Mouse (Mus musculus) testis, postnatal 14 days (tissue): ENCODE results near the gene 2010111I01Rik.
"Not testable (repeated sequence)": the region's sequence is repeated elsewhere in the genome, so short reads cannot be mapped to it uniquely, and the experiment has no call there.

Experiments
- DNase-seq: peaks from one replicate; pipeline ENCODE4 v3.0.0; 2021; ENCODE audit warnings: low spot score

2010111I01Rik gene

DNA sequence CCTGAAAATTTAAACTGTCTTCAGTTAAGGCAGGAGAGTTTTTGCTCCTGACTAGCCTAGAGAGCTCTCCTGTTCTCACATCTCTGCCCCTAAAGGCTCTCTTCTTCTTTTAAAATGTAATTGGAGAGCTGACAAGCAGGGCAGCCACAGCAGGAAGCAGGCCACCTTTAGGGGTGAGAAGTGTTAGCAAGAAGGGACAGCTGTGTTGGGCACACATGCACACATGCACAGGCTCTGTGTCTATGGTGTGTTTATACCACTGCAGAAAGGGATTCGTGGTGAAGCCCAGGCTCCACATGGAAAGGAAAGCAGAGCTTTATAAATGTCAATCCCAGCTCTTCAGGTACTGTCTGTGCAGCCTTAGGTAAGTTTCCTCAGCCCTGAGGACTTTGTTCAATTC, 241.7 kb downstream of the 2010111I01Rik start:
- no peak for DNase-seq

DNA sequence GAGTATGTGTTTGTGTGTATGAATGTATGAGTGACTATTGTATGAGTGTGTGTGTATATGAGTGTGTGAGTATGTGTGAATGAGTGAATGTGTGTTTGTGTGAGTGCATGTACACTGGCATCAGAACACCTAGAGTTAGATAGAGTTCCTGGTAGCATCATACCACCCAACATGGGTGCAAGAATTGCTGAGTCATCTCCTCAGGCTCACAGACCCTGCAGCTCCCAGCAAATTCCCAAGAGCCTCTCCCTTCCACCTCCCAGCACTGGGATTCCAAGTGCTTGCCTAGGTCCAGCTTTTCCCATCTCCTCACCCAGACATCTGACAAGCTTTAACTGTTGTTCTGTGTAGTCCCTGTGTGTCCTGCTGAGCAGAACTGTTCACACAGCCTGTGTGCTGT, 251.8 kb downstream of the 2010111I01Rik start:
- DNase-seq: no peak

DNA sequence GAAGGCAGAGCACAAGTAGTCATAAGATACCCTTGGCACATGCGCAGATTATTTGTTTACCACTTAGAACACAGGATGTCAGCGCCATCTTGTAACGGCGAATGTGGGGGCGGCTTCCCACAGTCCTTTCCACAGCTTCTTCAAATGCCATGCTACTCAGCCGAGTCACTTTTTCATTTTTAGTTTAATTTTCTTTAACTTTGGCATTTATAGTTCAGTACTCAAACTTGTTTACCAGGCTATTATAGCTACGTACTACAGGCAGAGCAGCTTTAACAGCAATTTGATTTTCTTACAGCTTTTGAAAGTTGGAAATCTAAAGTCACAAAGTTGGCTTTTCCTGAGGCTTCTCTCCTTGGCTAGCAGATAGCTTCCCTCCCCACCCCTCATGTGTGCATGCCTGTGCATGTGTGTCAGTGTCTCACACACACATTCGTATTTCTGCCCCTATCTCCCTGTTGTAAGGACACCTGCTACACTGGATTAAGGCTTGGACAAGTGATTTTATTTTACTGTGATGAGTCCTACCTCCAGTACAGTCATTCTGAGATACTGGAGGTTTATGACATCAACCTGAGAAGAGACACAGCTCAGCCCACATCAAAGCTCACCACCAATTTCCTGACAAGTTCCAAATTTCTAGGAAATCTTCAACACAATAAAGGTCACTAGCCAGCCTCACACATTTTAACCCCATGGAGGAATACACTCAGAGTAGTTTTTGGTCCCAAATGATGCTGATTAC, 258.5 kb downstream of the 2010111I01Rik start:
- no peak for DNase-seq

DNA sequence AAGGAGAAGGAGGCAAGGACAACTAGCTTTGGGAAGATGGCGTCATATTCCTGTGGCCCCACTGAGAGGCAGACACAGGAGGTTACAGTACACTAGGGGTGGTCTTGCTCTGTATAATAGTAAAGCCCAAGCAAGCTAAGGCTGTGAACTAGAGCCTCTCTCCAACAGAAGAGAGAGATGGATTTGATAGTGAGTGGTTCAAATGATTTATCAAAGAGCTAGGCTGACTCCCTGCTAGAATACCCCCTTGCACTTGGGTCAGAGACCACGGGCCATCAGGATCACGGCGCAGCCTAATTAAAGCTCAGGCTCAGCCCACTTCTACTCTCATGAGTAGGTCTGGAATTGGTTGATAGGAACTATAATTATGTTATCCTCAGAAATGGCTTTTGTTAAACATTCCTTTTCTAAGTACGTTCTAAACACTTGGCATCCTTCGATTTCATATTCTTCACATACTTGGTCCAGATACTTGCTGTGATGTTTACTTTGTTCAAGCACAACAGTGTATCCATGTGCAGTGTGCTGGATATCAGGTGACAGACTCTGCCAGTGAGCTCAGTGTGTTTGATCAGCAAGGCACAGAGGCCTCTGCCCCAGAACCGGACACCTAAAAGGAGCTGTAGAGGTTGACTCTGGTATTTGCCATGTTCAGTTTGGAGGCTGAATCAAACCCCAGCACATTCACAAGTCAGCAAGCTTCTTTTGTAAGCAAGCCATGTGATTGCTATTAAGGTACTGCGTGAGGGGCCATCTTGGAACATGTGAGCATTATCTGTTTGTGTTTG, 261.3 kb downstream of the 2010111I01Rik start:
- DNase-seq: no peak

DNA sequence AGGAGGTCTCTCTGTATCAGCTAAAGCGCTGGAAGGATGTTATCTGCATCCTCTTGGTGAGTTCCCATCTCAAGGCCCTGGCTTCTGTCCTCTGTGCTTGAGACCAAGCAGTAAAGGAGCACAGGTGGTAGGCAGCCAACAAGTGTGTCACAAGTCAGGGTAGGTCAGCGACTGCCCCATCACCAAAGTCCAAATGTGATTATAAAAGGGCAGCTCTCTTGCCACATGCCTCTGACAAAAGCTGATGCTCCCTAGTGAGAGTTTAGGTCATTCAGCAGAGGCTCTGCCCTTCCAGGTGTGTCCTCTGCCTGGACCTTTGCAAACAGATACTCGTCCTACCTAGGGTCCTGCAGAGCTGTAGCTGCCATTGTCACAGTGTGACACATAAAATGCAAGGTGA, 263.1 kb downstream of the 2010111I01Rik start:
- no peak for DNase-seq

DNA sequence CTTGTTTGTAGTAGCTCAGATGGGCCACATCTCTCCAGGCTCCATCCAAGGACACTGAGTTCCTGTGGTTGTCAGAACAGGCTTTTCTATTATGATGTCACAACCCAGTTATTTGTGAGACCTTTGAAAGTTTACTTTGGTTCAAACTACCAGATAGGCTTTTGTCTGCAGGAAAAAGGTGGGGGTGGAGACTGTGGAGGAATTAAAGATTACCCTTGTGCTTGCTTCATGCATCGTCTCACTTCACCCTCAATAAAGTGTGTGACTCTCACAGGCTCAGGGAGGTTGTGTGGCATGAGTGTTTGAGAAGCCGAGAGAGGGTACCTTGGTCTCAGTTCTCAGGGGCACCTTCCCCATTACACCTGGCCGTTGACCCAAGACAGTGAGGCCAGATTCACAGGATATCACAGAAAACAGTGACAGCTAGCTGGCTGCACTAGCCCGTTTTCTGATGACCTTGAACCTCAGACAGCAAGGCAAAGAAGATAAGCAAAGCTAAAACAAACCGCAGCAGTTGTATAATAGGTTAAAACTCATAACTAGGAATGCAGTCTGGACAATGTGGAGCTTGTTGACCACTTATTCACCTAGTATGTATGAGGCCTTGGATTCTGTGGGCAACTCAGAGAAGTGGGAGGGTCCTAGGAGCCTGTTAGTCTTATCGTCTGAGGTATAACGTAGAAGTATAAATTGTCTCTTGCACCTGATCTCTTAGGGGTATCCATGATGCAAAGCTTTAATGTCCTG, 266.4 kb downstream of the 2010111I01Rik start:
- DNase-seq: no peak

- DNase-seq: no peak
Observed at GRCm38 (mm10) chr13:63231702-63232070, 267.0 kb downstream of the 2010111I01Rik start.

DNA sequence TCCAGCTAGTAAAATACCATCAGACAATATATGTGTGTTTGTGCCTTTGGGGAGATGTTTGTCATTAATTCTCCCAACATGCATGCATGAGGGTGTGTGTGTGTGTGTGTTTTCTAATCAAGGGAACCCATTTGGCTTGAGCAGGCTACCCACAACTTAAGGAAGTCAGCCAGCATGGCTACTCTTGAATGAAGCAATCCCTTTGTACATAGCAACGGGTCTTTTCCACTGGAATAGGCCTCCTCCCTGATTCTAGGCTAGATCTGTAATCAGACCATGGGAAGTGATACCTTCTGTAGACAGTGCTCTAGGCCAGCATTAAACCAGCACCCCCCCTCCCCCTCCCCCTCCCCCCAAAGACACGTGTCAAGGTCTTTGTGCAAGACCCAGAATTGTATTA, 267.9 kb downstream of the 2010111I01Rik start:
- DNase-seq: no peak

- not testable (repeated sequence) for DNase-seq
Observed at GRCm38 (mm10) chr13:63234520-63234919, 269.8 kb downstream of the 2010111I01Rik start.

DNA sequence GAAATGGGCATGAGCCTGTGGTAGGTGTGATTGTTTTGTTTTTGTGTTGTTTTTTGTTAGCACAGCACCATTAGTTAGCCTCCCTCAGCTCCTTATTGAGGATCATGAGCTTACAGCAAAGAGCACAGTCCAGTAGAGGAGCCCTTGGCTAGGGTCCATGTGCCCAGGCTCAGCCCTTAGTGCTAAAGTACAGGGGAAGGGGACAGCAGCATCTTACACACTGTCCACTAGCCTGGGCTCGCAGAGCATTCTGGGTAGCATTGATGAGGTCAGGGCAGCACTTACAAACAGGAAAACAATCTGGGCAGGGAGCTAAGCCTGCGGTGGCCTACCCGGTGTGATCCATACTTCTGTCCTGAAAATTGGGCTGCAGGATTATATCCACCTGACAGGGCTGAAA, 270.9 kb downstream of the 2010111I01Rik start:
- DNase-seq: no peak

DNA sequence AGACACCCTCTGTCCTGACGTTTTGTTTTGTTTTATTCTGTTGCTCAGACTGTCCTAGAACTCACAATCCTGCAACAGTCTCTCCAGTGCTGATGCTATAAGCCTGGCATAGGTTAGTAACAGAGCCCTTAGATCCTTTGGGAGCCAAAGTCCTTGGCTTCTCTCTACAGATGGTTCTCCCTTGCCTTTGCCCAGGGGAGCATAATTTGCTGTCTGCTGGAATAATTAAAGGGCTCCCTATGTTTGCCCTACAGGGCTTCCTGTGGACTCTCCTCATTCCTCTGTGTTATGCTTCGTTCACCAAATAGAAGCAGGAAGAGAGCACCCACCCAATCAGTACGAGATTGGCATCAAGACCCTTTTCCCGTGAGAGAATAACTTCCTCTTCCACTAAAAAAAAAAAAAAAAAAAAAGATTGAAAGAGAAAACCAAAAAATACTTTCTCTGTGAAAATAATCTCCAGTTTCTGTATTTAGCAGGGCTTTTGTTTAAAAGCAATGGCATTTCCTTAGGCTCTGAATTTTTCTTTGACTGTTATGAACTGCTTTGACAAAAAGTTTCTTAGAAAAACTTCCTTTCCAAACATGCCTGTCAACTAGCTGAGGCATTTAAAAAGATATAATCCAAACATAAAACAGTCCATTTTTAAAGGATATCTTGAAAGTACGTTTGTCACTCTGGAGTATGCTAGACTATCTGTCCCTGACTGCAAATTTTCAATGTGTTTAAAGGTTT, 271.6 kb downstream of the 2010111I01Rik start:
- DNase-seq: no peak

- no peak for DNase-seq
Observed at GRCm38 (mm10) chr13:63238045-63238444, 273.4 kb downstream of the 2010111I01Rik start.

DNA sequence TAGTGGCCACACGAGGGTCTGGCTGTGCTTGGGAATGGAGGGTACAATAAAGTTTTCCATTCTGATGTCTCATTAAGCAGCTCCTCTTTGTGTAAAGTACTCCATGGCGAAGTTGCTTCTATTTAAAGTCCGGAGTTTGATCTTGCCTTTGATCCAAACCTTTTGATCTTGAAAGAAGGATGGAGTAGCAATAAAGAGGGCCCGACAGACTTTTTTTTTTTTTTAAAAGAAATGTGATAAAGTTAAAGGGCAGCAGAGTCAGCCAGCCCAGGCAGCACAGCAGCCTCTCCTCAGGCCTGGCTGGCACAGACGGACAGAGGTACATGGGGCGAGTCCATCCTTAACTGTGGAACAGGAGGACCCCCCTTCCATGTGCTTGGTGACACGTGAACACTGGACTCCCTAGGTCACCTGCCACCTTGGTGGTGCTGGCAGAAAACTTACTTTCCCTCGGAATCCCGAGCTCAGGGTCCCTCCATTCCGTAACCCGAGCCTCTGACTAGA, 274.7 kb downstream of the 2010111I01Rik start:
- DNase-seq: no peak

GRCm38 (mm10) chr13:63239877-63240671, 275.4 kb downstream of the 2010111I01Rik start:
- DNase-seq: peak; percentile 71

GRCm38 (mm10) chr13:63240835-63241234, 276.1 kb downstream of the 2010111I01Rik start:
- no peak for DNase-seq

DNA sequence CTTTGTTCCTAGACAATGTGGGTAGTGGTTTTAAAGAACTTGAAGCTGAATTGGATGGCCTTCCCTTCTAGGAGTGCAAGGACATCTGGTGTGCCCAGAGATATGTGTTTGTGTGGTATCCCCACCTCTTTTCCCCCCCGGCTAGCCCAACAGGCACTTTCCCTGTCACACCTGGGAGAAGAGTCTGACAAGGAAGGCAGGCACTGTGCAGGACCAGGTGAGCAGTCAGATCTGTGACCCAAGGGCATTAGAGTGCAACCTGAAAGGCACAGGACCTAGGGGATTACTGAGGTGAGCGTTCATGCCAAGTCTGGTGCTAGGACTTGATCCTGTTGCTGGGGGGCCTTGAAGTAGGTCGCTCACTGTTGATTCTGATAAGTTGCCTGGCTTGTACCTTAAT, 277.0 kb downstream of the 2010111I01Rik start:
- no peak for DNase-seq

- DNase-seq: no peak
Observed at GRCm38 (mm10) chr13:63242401-63243192, 277.9 kb downstream of the 2010111I01Rik start.

DNA sequence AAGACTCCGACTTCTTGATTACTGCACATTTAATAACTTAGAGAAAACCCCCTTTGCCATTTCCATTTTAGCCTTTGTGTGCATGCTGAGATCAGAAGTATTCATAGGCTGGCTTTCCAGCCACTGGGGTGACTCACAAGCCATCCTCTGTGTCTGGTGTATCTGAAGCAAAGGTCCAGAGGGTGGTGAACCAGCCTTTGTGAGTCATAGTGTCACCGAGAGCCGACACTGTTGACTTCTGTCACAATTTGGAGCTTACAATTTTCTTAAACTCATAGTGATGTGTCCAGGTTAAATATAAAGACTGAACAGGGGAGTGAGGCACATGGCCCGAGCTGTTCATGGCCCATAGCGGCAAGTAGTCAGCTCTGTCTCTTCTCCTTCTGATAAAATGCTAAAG, 278.9 kb downstream of the 2010111I01Rik start:
- DNase-seq: no peak

DNA sequence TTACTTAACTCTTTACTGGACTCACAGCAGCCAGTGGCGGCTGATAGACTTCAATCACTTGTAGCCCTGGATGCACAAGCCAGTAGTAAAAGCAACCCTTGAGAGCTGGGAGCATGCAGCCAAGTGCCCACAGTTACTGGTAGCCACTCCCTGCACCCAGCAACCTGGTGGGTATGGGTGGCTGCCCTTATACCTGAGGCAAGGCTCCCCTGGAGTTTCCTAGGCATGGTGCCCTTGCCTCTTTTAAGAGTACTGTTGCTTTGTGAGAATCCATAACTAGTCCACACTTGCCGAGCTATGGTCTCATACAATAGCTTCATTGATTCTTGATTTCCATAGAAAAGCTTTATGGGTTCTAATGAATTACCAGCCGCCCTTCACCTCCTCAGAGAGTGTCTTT, 279.7 kb downstream of the 2010111I01Rik start:
- DNase-seq: no peak

GRCm38 (mm10) chr13:63245218-63245617, 280.5 kb downstream of the 2010111I01Rik start:
- DNase-seq: no peak
